19 mouse cellular contexts compared by ENCODE assay signal in the genomic region with DNA sequence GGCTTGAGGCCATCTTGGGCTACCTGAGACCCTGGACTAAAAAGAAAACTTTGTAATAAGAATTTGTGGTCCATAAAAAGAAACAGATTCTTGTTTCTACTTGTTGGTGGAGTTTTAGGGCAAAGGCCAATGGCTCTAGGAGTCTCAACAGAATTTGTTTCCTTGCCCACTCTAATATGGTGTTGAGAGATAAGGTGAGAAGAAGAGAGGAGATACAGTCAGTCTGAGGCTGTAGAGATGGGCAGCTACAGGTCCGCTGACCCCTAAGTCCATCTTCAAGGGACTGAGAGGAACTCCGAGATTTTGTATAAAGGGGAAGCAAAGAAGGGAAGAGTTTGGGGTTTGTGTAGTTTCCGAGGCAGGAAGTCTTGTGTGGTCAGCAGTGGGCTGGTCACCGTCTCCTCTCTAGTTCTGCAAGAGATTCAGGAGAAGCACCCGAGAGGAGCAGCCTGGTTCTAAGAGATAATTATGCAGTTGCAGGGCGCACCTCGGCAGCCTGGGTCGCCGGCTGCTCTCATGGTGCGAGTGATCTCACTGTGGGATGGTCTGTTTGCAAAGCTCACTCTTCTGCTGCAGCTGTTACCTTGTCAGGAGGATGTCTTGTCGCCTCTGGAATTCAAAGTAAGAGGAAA. TPM values are rescaled to one million over a fixed set of nuclear protein-coding genes. Genes with fewer than 3 reads are reported as not detected.
DNase-seq lines count a peak whose midpoint lies in the region; ATAC-seq lines count a peak whose summit lies in the region.
"Had no signal": no experiment of that assay in that cellular context is flagged by ENCODE, and none has a peak within 500 bp of the region (broad histone marks: within the 10 kb centered on the region; RNA-seq: fewer than 3 reads in every experiment).

No protein-coding gene starts in this region.

- peak; percentile 88 for ATAC-seq in liver, embryonic 11.5 days (replicated peaks; ENCODE audit: low FRiP score)
- peak; percentile 64 for ATAC-seq in megakaryocyte progenitor cell, adult 5-6 weeks (replicated peaks; ENCODE audit: poor library complexity)
- ATAC-seq in hindbrain, embryonic 14.5 days (ENCODE audit: low FRiP score), result no peak
- ATAC-seq in hindbrain, embryonic 16.5 days, result no peak
- no peak for ATAC-seq in intestine, embryonic 16.5 days
- ATAC-seq: forebrain, embryonic 16.5 days had no signal

- no peaks in the 10 kb centered on the region for H3K36me3 ChIP-seq in liver, embryonic 11.5 days (ENCODE audit: control insufficient read depth, insufficient read depth, low read length)
- H3K36me3 ChIP-seq in hindbrain, embryonic 14.5 days (replicated peaks; ENCODE audit: control insufficient read depth, insufficient read depth), result peaks cover 22% of the 10 kb centered on the region
- 0 out of 2 replicates have a peak, but pooled peaks cover 6% of the 10 kb centered on the region for H3K36me3 ChIP-seq in hindbrain, embryonic 16.5 days (ENCODE audit: control insufficient read depth, insufficient read depth, low read length)
- no peaks in the 10 kb centered on the region for H3K36me3 ChIP-seq in intestine, embryonic 16.5 days (ENCODE audit: control insufficient read depth, insufficient read depth, low read length)
- H3K36me3 ChIP-seq: heart, embryonic 15.5 days had no signal

- no peaks in the 10 kb centered on the region for H3K27me3 ChIP-seq in liver, embryonic 11.5 days (replicated peaks; ENCODE audit: control insufficient read depth, insufficient read depth, low read length)
- no peaks in the 10 kb centered on the region for H3K27me3 ChIP-seq in hindbrain, embryonic 14.5 days (ENCODE audit: control insufficient read depth, insufficient read depth, low read length)
- no peaks in the 10 kb centered on the region for H3K27me3 ChIP-seq in hindbrain, embryonic 16.5 days (replicated peaks; ENCODE audit: control insufficient read depth, insufficient read depth, low read length)
- no peaks in the 10 kb centered on the region for H3K27me3 ChIP-seq in intestine, embryonic 16.5 days (replicated peaks; ENCODE audit: control insufficient read depth, insufficient read depth, low read length)
- H3K27me3 ChIP-seq: heart, embryonic 15.5 days; limb, embryonic 12.5 days had no signal

- DNase-seq in lung, postnatal 36 days, result peak; percentile 49
- DNase-seq in lung, postnatal 25 days (ENCODE audit: low spot score), result no peak
- peak; percentile 39 for DNase-seq in c-Kit-positive CD71-positive TER-119-negative erythroid progenitor cells, embryonic 14.5 days (ENCODE audit: low read depth)
- DNase-seq in liver, embryonic 11.5 days (ENCODE audit: low spot score), result no peak
- no peak for DNase-seq in hindbrain, embryonic 14.5 days (ENCODE audit: low spot score)
- DNase-seq: adrenal gland, postnatal 25 days; cerebellum, adult 11-12 months; kidney, adult 18-20 months; kidney, postnatal 4 days; layer of hippocampus, postnatal 36 days had no signal

- H3K9me3 ChIP-seq in liver, embryonic 11.5 days (ENCODE audit: control insufficient read depth, low read length), result no peaks in the 10 kb centered on the region
- no peaks in the 10 kb centered on the region for H3K9me3 ChIP-seq in hindbrain, embryonic 14.5 days (ENCODE audit: control insufficient read depth, low read length)
- no peaks in the 10 kb centered on the region for H3K9me3 ChIP-seq in hindbrain, embryonic 16.5 days (ENCODE audit: control insufficient read depth, low read length)
- H3K9me3 ChIP-seq in intestine, embryonic 16.5 days (ENCODE audit: control insufficient read depth, low read length), result no peaks in the 10 kb centered on the region
- H3K9me3 ChIP-seq: G1E; heart, embryonic 15.5 days; limb, embryonic 12.5 days had no signal

- peak overlapping the region; percentile 68; the same call in 1 of the 2 replicates for H3K27ac ChIP-seq in liver, embryonic 11.5 days (ENCODE audit: low read depth, low read length)
- no peak overlapping the region for H3K27ac ChIP-seq in hindbrain, embryonic 14.5 days
- H3K27ac ChIP-seq in hindbrain, embryonic 16.5 days (ENCODE audit: low read depth, low read length), result no peak overlapping the region
- H3K27ac ChIP-seq in intestine, embryonic 16.5 days (ENCODE audit: low read length), result no peak overlapping the region
- H3K27ac ChIP-seq: heart, embryonic 15.5 days; limb, embryonic 12.5 days had no signal

- peak overlapping the region; percentile 23; the same call in 1 of the 2 replicates for H3K4me3 ChIP-seq in liver, embryonic 11.5 days (ENCODE audit: low read depth, low read length)
- H3K4me3 ChIP-seq in hindbrain, embryonic 14.5 days (replicated peaks; ENCODE audit: low read length), result no peak overlapping the region
- no peak overlapping the region for H3K4me3 ChIP-seq in hindbrain, embryonic 16.5 days (ENCODE audit: low read length)
- no peak overlapping the region for H3K4me3 ChIP-seq in intestine, embryonic 16.5 days (ENCODE audit: low read length)
- H3K4me3 ChIP-seq: heart, embryonic 15.5 days; limb, embryonic 12.5 days had no signal

- no peak overlapping the region for H3K9ac ChIP-seq in liver, embryonic 11.5 days (ENCODE audit: low read depth, low read length)
- no peak overlapping the region for H3K9ac ChIP-seq in hindbrain, embryonic 14.5 days
- no peak overlapping the region for H3K9ac ChIP-seq in hindbrain, embryonic 16.5 days (ENCODE audit: low read depth, low read length)
- no peak overlapping the region for H3K9ac ChIP-seq in intestine, embryonic 16.5 days (ENCODE audit: low read depth, low read length)
- H3K9ac ChIP-seq: heart, embryonic 15.5 days; limb, embryonic 12.5 days had no signal

- H3K4me1 ChIP-seq in liver, embryonic 11.5 days (replicated peaks; ENCODE audit: control insufficient read depth, insufficient read depth, low read length), result peaks cover 21% of the 10 kb centered on the region
- no peaks in the 10 kb centered on the region for H3K4me1 ChIP-seq in hindbrain, embryonic 14.5 days (replicated peaks; ENCODE audit: control insufficient read depth, insufficient read depth, low read length)
- no peaks in the 10 kb centered on the region for H3K4me1 ChIP-seq in hindbrain, embryonic 16.5 days (ENCODE audit: control insufficient read depth, insufficient read depth, low read depth, low read length)
- peaks cover 9% of the 10 kb centered on the region; the same call in 1 of the 2 replicates for H3K4me1 ChIP-seq in intestine, embryonic 16.5 days (ENCODE audit: control insufficient read depth, insufficient read depth, low read length)
- H3K4me1 ChIP-seq: heart, embryonic 15.5 days; limb, embryonic 12.5 days had no signal

- peak overlapping the region; percentile 46 for H3K4me2 ChIP-seq in liver, embryonic 11.5 days
- no peak overlapping the region for H3K4me2 ChIP-seq in hindbrain, embryonic 14.5 days (replicated peaks)
- H3K4me2 ChIP-seq in hindbrain, embryonic 16.5 days (ENCODE audit: low read length), result no peak overlapping the region
- H3K4me2 ChIP-seq in intestine, embryonic 16.5 days (ENCODE audit: low read depth, low read length), result no peak overlapping the region
- H3K4me2 ChIP-seq: heart, embryonic 15.5 days; limb, embryonic 12.5 days; midbrain, embryonic 11.5 days had no signal

- 19% methylated on average over 11 of the region's 11 CpGs for WGBS in liver, embryonic 11.5 days
- WGBS in hindbrain, embryonic 14.5 days, result 71% methylated on average over 11 of the region's 11 CpGs
- 68% methylated on average over 11 of the region's 11 CpGs for WGBS in hindbrain, embryonic 16.5 days
- 52% methylated on average over 11 of the region's 11 CpGs for WGBS in intestine, embryonic 16.5 days

RNA-seq across cellular contexts. Expression of a gene that starts 21.3 kb away (rescaled TPM):
- polyA plus RNA-seq in liver, embryonic 11.5 days (2014; fragmentation: Nextera tagmentation; extraction: Ambion mirVana), result 33.7 and 34.3 TPM in 2 replicates
- total RNA-seq in megakaryocyte progenitor cell, adult 5-6 weeks (2015), result 19.7 and 20.5 TPM in 2 replicates
- 74.8 and 94.4 TPM in 2 replicates for total RNA-seq in megakaryocyte progenitor cell, adult 5-6 weeks (2017)
- 57.9 and 60.9 TPM in 2 replicates for polyA plus RNA-seq in hindbrain, embryonic 14.5 days (2014; fragmentation: Nextera tagmentation; extraction: Ambion mirVana)
- 83.2 and 87.5 TPM in 2 replicates for polyA plus RNA-seq in hindbrain, embryonic 16.5 days (2015; fragmentation: Nextera tagmentation; extraction: Ambion mirVana)
- polyA plus RNA-seq in intestine, embryonic 16.5 days (2015; fragmentation: Nextera tagmentation; extraction: Ambion mirVana), result 162 and 184 TPM in 2 replicates

RNA-seq across cellular contexts. Expression of a gene that starts 25.5 kb away (rescaled TPM):
- polyA plus RNA-seq in liver, embryonic 11.5 days (2014; fragmentation: Nextera tagmentation; extraction: Ambion mirVana), result 7.4 and 9.1 TPM in 2 replicates
- total RNA-seq in megakaryocyte progenitor cell, adult 5-6 weeks (2015), result 3.9 and 5.9 TPM in 2 replicates
- 12.8 and 13.5 TPM in 2 replicates for total RNA-seq in megakaryocyte progenitor cell, adult 5-6 weeks (2017)
- polyA plus RNA-seq in hindbrain, embryonic 14.5 days (2014; fragmentation: Nextera tagmentation; extraction: Ambion mirVana), result 22.5 and 23.9 TPM in 2 replicates
- 31.3 and 31.9 TPM in 2 replicates for polyA plus RNA-seq in hindbrain, embryonic 16.5 days (2015; fragmentation: Nextera tagmentation; extraction: Ambion mirVana)
- polyA plus RNA-seq in intestine, embryonic 16.5 days (2015; fragmentation: Nextera tagmentation; extraction: Ambion mirVana), result 15.1 and 21.7 TPM in 2 replicates

RNA-seq across cellular contexts. Expression of a gene that starts 31.3 kb away (rescaled TPM):
- polyA plus RNA-seq in liver, embryonic 11.5 days (2014; fragmentation: Nextera tagmentation; extraction: Ambion mirVana), result not detected in 2 replicates
- not detected in 2 replicates for total RNA-seq in megakaryocyte progenitor cell, adult 5-6 weeks (2015)
- not detected in 2 replicates for total RNA-seq in megakaryocyte progenitor cell, adult 5-6 weeks (2017)
- 0.23 TPM in 1 of 2 replicates, not detected in the other for polyA plus RNA-seq in hindbrain, embryonic 14.5 days (2014; fragmentation: Nextera tagmentation; extraction: Ambion mirVana)
- polyA plus RNA-seq in hindbrain, embryonic 16.5 days (2015; fragmentation: Nextera tagmentation; extraction: Ambion mirVana), result not detected in 2 replicates
- polyA plus RNA-seq in intestine, embryonic 16.5 days (2015; fragmentation: Nextera tagmentation; extraction: Ambion mirVana), result not detected in 2 replicates
- polyA plus RNA-seq: forebrain, embryonic 16.5 days; G1E; heart, embryonic 15.5 days; hindbrain, embryonic 11.5 days; limb, embryonic 12.5 days had no signal

RNA-seq across cellular contexts. Expression of a gene that starts 42.4 kb away (rescaled TPM):
- 8.9 and 9.7 TPM in 2 replicates for polyA plus RNA-seq in liver, embryonic 11.5 days (2014; fragmentation: Nextera tagmentation; extraction: Ambion mirVana)
- total RNA-seq in megakaryocyte progenitor cell, adult 5-6 weeks (2015), result 22.4 and 24.1 TPM in 2 replicates
- total RNA-seq in megakaryocyte progenitor cell, adult 5-6 weeks (2017), result 12.3 and 15.6 TPM in 2 replicates
- 9.7 and 16.2 TPM in 2 replicates for polyA plus RNA-seq in hindbrain, embryonic 14.5 days (2014; fragmentation: Nextera tagmentation; extraction: Ambion mirVana)
- polyA plus RNA-seq in hindbrain, embryonic 16.5 days (2015; fragmentation: Nextera tagmentation; extraction: Ambion mirVana), result 13.6 and 14.2 TPM in 2 replicates
- 13.0 and 14.4 TPM in 2 replicates for polyA plus RNA-seq in intestine, embryonic 16.5 days (2015; fragmentation: Nextera tagmentation; extraction: Ambion mirVana)

RNA-seq across cellular contexts. Expression of a gene that starts 56.8 kb away (rescaled TPM):
- polyA plus RNA-seq in liver, embryonic 11.5 days (2014; fragmentation: Nextera tagmentation; extraction: Ambion mirVana), result 24.3 and 28.9 TPM in 2 replicates
- 13.3 and 17.6 TPM in 2 replicates for total RNA-seq in megakaryocyte progenitor cell, adult 5-6 weeks (2015)
- 15.3 and 20.1 TPM in 2 replicates for total RNA-seq in megakaryocyte progenitor cell, adult 5-6 weeks (2017)
- polyA plus RNA-seq in hindbrain, embryonic 14.5 days (2014; fragmentation: Nextera tagmentation; extraction: Ambion mirVana), result 29.0 and 29.8 TPM in 2 replicates
- 30.0 and 31.8 TPM in 2 replicates for polyA plus RNA-seq in hindbrain, embryonic 16.5 days (2015; fragmentation: Nextera tagmentation; extraction: Ambion mirVana)
- polyA plus RNA-seq in intestine, embryonic 16.5 days (2015; fragmentation: Nextera tagmentation; extraction: Ambion mirVana), result 18.4 and 21.5 TPM in 2 replicates

Comparison
In these comparisons a context has a peak if more than half of its experiments do, and no peak if none do; other contexts are left out.
1. DNase-seq: peak in lung, postnatal 36 days (single experiment) and c-Kit-positive CD71-positive TER-119-negative erythroid progenitor cells, embryonic 14.5 days (single experiment); none in lung, postnatal 25 days (single experiment), liver, embryonic 11.5 days (single experiment) and hindbrain, embryonic 14.5 days (single experiment).
2. ATAC-seq: peak in liver, embryonic 11.5 days (single experiment) and megakaryocyte progenitor cell, adult 5-6 weeks (single experiment); none in hindbrain, embryonic 14.5 days (single experiment), hindbrain, embryonic 16.5 days (single experiment) and intestine, embryonic 16.5 days (single experiment).